Mouse (Mus musculus) E14TG2a.4 (cell line): ENCODE results near the gene Acvr1b.

Experiments used
- CTCF ChIP-seq: conservative IDR thresholded peaks from 2 replicates; pipeline ENCODE4 v1.5.1; 2014; ENCODE audit warnings: low read length
- POU5F1 ChIP-seq: IDR thresholded peaks from 2 replicates; pipeline ENCODE4 v1.6.1; 2014; ENCODE audit warnings: low read length, borderline replicate concordance

GRCm38 (mm10) chr15:101210228-101210627 is 36.4 kb downstream of the Acvr1b start:
- TF ChIP-seq CTCF (peak; percentile 82), POU5F1 (no peak)
